Mouse (Mus musculus) embryonic fibroblast, embryonic 13.5 days (primary cell): ENCODE measurements around the gene Gak.

ENCODE experiments used
- CTCF ChIP-seq: IDR thresholded peaks from 2 replicates; pipeline ENCODE4 v1.5.1; 2011; ENCODE audit warnings: mild to moderate bottlenecking, control low read depth, low read length, moderate library complexity, borderline replicate concordance; ENCODE audit not compliant: insufficient read depth
- POLR2A ChIP-seq: IDR thresholded peaks from 2 replicates; pipeline ENCODE4 v1.6.1; 2011; ENCODE audit warnings: low read depth, mild to moderate bottlenecking, control low read depth, low read length, moderate library complexity

DNA sequence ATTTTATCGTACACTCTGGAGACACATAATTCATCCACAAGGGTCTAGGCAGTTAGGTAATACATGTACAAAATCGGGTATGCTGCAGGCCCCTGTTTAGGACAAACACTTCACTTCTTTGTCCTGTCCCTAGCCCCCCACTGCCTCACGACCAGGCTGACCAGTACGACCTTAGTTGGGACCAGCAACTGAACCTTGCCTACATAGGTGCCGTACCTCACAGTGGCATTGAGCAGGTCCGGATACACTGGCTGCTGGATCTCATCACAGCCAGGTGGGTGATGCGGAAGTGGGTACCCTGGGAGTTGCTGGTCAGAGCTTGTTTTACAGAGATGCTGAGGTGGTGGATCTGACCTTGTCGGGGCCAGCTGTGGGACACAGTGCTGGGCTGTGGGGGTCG lies 40.4 kb upstream of the Gak start:
- TF ChIP-seq CTCF (no peak), POLR2A (no peak)
